Mouse (Mus musculus) hindbrain, embryonic 15.5 days (tissue): ENCODE results near the gene Spp2. TPM values are rescaled to one million over a fixed set of nuclear protein-coding genes. Genes with fewer than 3 reads are reported as not detected.
A peak's percentile ranks its signal among the peaks of the same experiment; 100 is the strongest.

ENCODE experiments used
- ATAC-seq: fragments of 200-750 bp; cut with Nextera tagmentation; 2 replicates; pipeline ENCODE4 v1.8.0; 2017; ENCODE audit warnings: low read depth, moderate number of reproducible peaks, moderate TSS enrichment; ENCODE audit not compliant: low FRiP score
- H3K27ac ChIP-seq: fragments of 300-500 bp; sonication (generic); replicated peaks from 2 replicates; pipeline ENCODE4 v1.5.1; 2015; ENCODE audit warnings: mild to moderate bottlenecking, inconsistent platforms
- H3K27me3 ChIP-seq: fragments of 300-500 bp; sonication (generic); 2 replicates; pipeline ENCODE4 v1.6.1; 2015; ENCODE audit warnings: control low read depth, inconsistent platforms
- H3K36me3 ChIP-seq: fragments of 300-500 bp; sonication (generic); 2 replicates; pipeline ENCODE4 v1.6.1; 2015; ENCODE audit warnings: control low read depth, inconsistent platforms
- H3K4me1 ChIP-seq: fragments of 300-500 bp; sonication (generic); replicated peaks from 2 replicates; pipeline ENCODE4 v1.6.1; 2015; ENCODE audit warnings: control low read depth, inconsistent platforms
- H3K4me2 ChIP-seq: fragments of 300-500 bp; sonication (generic); 2 replicates; pipeline ENCODE4 v1.6.1; 2015; ENCODE audit warnings: moderate library complexity, mild to moderate bottlenecking, inconsistent platforms
- H3K4me3 ChIP-seq: fragments of 300-500 bp; sonication (generic); 2 replicates; pipeline ENCODE4 v1.5.1; 2015; ENCODE audit warnings: mild to moderate bottlenecking, inconsistent platforms
- H3K9ac ChIP-seq: fragments of 300-500 bp; sonication (generic); 2 replicates; pipeline ENCODE4 v1.6.1; 2015; ENCODE audit warnings: inconsistent platforms
- H3K9me3 ChIP-seq: fragments of 300-500 bp; sonication (generic); 2 replicates; pipeline ENCODE4 v1.6.1; 2016; ENCODE audit warnings: control low read depth, inconsistent platforms
- WGBS: fragments of 180-500 bp; shearing (Covaris S2); methylation state at CpG from one replicate; pipeline ENCODE4 v1.1.7; 2015; 5-methylcytosine and 5-hydroxymethylcytosine counted together
- polyA plus RNA-seq: library from polyadenylated mRNA; unstranded; fragments of >200 nt; fragmentation: Nextera tagmentation; extraction: Ambion mirVana; gene quantifications from 2 replicates; pipeline ENCODE4 v1.2.1, GENCODE M21; 2015

The Spp2 gene
- polyA plus RNA-seq, 1 experiment from 2014 or later: 0.44 TPM

- H3K9ac ChIP-seq: no peak overlapping the region
- 0 out of 2 replicates have a peak, but pooled peaks cover 5% of the 10 kb centered on the region for H3K4me1 ChIP-seq
- no peaks in the 10 kb centered on the region for H3K27me3 ChIP-seq
- H3K9me3 ChIP-seq: no peaks in the 10 kb centered on the region
- no peaks in the 10 kb centered on the region for H3K36me3 ChIP-seq
- no peak overlapping the region for H3K4me3 ChIP-seq
- H3K27ac ChIP-seq: peak overlapping the region; percentile 35
- ATAC-seq: 0 out of 2 replicates have a peak, but pooled peaks have one; percentile 30
- 46% methylated on average over 5 of the region's 5 CpGs for WGBS
- no peak overlapping the region for H3K4me2 ChIP-seq
These were observed 5.3 kb downstream of the Spp2 start for GRCm38 (mm10) chr1:88412013-88412412.

GRCm38 (mm10) chr1:88418943-88419342 lies 12.2 kb downstream of the Spp2 start:
- Histone ChIP-seq H3K27ac (no peak overlapping the region), H3K9ac (no peak overlapping the region), H3K9me3 (no peaks in the 10 kb centered on the region), H3K4me1 (no peaks in the 10 kb centered on the region), H3K36me3 (no peaks in the 10 kb centered on the region), H3K4me3 (no peak overlapping the region), H3K27me3 (no peaks in the 10 kb centered on the region), H3K4me2 (no peak overlapping the region)
- ATAC-seq: no peak
- 79% methylated on average over 2 of the region's 2 CpGs for WGBS

GRCm38 (mm10) chr1:88422045-88422444 lies 15.3 kb downstream of the Spp2 start:
- Histone ChIP-seq H3K27me3 (no peaks in the 10 kb centered on the region), H3K4me1 (peaks cover 3% of the 10 kb centered on the region), H3K4me2 (no peak overlapping the region), H3K9ac (no peak overlapping the region), H3K4me3 (no peak overlapping the region), H3K27ac (no peak overlapping the region), H3K9me3 (no peaks in the 10 kb centered on the region), H3K36me3 (no peaks in the 10 kb centered on the region)
- no peak for ATAC-seq
- WGBS: 89% methylated on average over 10 of the region's 10 CpGs

DNA sequence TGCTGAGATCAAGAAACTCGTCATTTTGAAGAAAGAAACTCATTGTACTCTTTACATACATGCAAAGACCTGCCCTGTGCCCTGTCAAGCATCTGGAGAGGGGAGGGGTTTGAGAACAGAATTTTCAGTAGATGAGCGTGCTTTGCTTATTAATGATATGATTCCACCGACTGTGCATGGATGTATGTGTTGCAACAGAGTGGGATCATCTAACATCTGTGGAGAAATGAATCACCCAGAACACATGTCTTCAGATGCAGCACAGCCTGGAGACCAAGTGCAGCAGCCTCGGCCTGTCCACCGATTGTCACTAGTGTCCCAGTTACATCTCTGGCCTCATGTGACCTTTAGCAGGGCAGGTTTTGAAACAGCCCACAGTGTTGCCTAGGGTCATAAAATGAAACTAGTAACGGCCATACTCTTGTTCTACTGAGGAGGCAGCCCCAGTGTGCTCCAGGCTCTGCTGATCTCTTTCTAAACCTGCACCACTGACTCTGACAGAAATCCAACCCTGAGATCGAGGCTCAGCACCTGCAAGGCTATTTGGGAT lies 16.2 kb downstream of the Spp2 start:
- Histone ChIP-seq H3K9ac (no peak overlapping the region), H3K4me1 (peaks cover 3% of the 10 kb centered on the region), H3K36me3 (no peaks in the 10 kb centered on the region), H3K27me3 (no peaks in the 10 kb centered on the region), H3K27ac (no peak overlapping the region), H3K4me3 (no peak overlapping the region), H3K4me2 (no peak overlapping the region), H3K9me3 (no peaks in the 10 kb centered on the region)
- ATAC-seq: no peak
- WGBS: 75% methylated on average over 7 of the region's 7 CpGs

GRCm38 (mm10) chr1:88424602-88425252 lies 18.0 kb downstream of the Spp2 start:
- H3K27me3 ChIP-seq: no peaks in the 10 kb centered on the region
- no peaks in the 10 kb centered on the region for H3K9me3 ChIP-seq
- H3K4me1 ChIP-seq: peaks cover 6% of the 10 kb centered on the region
- no peak overlapping the region for H3K27ac ChIP-seq
- no peak overlapping the region for H3K4me2 ChIP-seq
- no peak overlapping the region for H3K9ac ChIP-seq
- WGBS: 28% methylated on average over 8 of the region's 8 CpGs
- no peaks in the 10 kb centered on the region for H3K36me3 ChIP-seq
- ATAC-seq: peak; percentile 62; the same call in 1 of the 2 replicates
- no peak overlapping the region for H3K4me3 ChIP-seq

DNA sequence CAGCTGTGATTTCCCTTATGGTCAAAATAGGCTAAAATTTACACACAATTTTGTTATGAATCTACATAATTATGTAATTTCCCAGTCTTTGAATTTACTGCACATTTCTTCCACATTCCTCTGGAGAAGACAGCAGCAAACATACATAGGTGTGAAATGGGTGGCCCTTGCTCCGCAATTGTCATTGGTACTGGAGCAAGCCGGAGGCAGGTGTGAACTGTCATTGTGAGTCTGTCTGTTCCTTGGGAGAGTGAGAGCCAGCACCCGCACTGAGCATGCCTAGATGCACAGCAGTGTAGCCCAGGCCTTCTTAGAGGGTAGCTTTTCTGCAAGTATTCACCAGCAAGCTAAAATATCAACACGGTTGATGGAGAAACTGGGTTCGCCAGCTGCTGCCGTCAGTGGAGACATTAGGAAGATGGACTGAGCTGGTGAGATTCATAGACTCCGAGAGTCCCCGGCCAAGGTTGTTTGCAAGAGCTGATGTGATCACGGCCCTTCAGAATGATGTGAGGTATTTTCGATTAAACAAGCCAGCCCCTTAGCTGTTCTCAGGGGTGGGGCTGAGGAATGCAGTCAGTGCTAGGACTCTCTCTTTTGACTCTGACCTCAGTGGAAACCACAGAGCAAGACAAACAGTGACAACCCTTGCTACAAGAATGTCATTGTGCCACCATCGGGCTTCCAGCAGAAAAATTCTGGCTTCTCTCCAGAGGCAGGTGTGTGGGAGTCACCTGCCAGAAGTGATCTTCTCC lies 21.4 kb downstream of the Spp2 start:
- Histone ChIP-seq H3K4me2 (no peak overlapping the region), H3K9me3 (no peaks in the 10 kb centered on the region), H3K27me3 (no peaks in the 10 kb centered on the region), H3K36me3 (no peaks in the 10 kb centered on the region), H3K9ac (no peak overlapping the region), H3K27ac (no peak overlapping the region), H3K4me3 (no peak overlapping the region), H3K4me1 (peaks cover 6% of the 10 kb centered on the region)
- WGBS: 81% methylated on average over 11 of the region's 11 CpGs
- no peak for ATAC-seq

DNA sequence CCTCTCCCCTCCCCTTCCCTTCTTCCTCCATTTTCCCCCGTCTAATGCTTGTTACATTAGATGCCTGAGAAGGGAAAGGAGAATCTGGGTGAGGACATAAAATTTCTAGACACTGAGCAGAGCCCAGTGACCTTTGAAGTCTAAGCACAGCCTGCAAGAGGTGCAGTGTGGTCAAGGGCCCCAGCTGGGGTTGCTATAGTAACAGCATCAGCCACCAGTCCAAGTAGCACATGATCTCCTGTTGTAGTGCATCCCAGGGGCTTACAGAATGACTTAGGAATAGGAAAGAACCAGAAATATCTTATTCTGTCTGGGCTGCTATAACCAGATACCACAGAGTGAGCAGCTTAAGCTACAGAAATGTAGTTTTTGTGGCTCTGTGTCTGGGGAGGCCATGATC lies 22.7 kb downstream of the Spp2 start:
- no peak overlapping the region for H3K27ac ChIP-seq
- H3K4me2 ChIP-seq: no peak overlapping the region

GRCm38 (mm10) chr1:88431262-88431661 lies 24.5 kb downstream of the Spp2 start:
- Histone ChIP-seq H3K9ac (no peak overlapping the region), H3K27me3 (no peaks in the 10 kb centered on the region), H3K4me1 (0 out of 2 replicates have a peak, but pooled peaks cover 3% of the 10 kb centered on the region), H3K36me3 (no peaks in the 10 kb centered on the region), H3K9me3 (no peaks in the 10 kb centered on the region), H3K4me2 (no peak overlapping the region), H3K27ac (no peak overlapping the region), H3K4me3 (no peak overlapping the region)
- 84% methylated on average over 4 of the region's 4 CpGs for WGBS
- ATAC-seq: no peak

More for the DNA sequence above, 22.7 kb downstream of the Spp2 start:
- Histone ChIP-seq H3K36me3 (no peaks in the 10 kb centered on the region), H3K27me3 (no peaks in the 10 kb centered on the region), H3K4me3 (no peak overlapping the region), H3K4me1 (peaks cover 6% of the 10 kb centered on the region), H3K9me3 (no peaks in the 10 kb centered on the region), H3K9ac (no peak overlapping the region)
- no peak for ATAC-seq
- WGBS: 43% methylated on average over 1 of the region's 1 CpGs

GRCm38 (mm10) chr1:88432601-88433000 lies 25.8 kb downstream of the Spp2 start:
- Histone ChIP-seq H3K4me1 (peaks cover 3% of the 10 kb centered on the region; the same call in 1 of the 2 replicates), H3K4me2 (no peak overlapping the region), H3K9me3 (no peaks in the 10 kb centered on the region), H3K4me3 (no peak overlapping the region), H3K36me3 (no peaks in the 10 kb centered on the region), H3K9ac (no peak overlapping the region), H3K27ac (no peak overlapping the region), H3K27me3 (no peaks in the 10 kb centered on the region)
- 41% methylated on average over 3 of the region's 3 CpGs for WGBS
- ATAC-seq: no peak

GRCm38 (mm10) chr1:88433096-88433883 lies 26.5 kb downstream of the Spp2 start:
- Histone ChIP-seq H3K9me3 (no peaks in the 10 kb centered on the region), H3K9ac (no peak overlapping the region), H3K27me3 (no peaks in the 10 kb centered on the region), H3K27ac (no peak overlapping the region), H3K4me3 (no peak overlapping the region), H3K36me3 (no peaks in the 10 kb centered on the region), H3K4me2 (no peak overlapping the region), H3K4me1 (peaks cover 3% of the 10 kb centered on the region; the same call in 1 of the 2 replicates)
- no peak for ATAC-seq
- WGBS: 77% methylated on average over 6 of the region's 6 CpGs

- Histone ChIP-seq H3K36me3 (no peaks in the 10 kb centered on the region), H3K4me2 (no peak overlapping the region), H3K9me3 (no peaks in the 10 kb centered on the region), H3K27ac (no peak overlapping the region), H3K4me3 (no peak overlapping the region), H3K4me1 (peaks cover 3% of the 10 kb centered on the region; the same call in 1 of the 2 replicates), H3K27me3 (no peaks in the 10 kb centered on the region), H3K9ac (no peak overlapping the region)
- 69% methylated on average over 4 of the region's 4 CpGs for WGBS
- ATAC-seq: no peak
These were observed 27.3 kb downstream of the Spp2 start for GRCm38 (mm10) chr1:88434057-88434456.
